Mouse (Mus musculus): ENCODE data around the gene Polr1e.
"Not testable (repeated sequence)": the region's sequence is repeated elsewhere in the genome, so short reads cannot be mapped to it uniquely, and the experiment has no call there.

- not testable (repeated sequence) for TF ChIP-seq CTCF (IDR thresholded peaks at IDR 0.05; ENCODE audit: borderline replicate concordance, extremely low read depth, insufficient read depth, insufficient read length); POLR2A (IDR thresholded peaks at IDR 0.05; ENCODE audit: borderline replicate concordance, extremely low read depth, insufficient read depth, insufficient read length, poor library complexity, severe bottlenecking)
These were observed 45.5 kb downstream of the Polr1e start for GRCm38 (mm10) chr4:45063836-45064235.
